Mouse (Mus musculus) heart, embryonic 11.5 days (tissue): ENCODE results near the gene R3hdm1. TPM values are rescaled to one million over a fixed set of nuclear protein-coding genes. Genes with fewer than 3 reads are reported as not detected.

ENCODE experiments used
- ATAC-seq: fragments of 200-750 bp; cut with Nextera tagmentation; replicated peaks from 2 replicates; pipeline ENCODE4 v1.8.0; 2017; ENCODE audit warnings: moderate library complexity; ENCODE audit not compliant: insufficient number of reproducible peaks, low FRiP score, low TSS enrichment
- H3K27ac ChIP-seq: fragments of 300-500 bp; sonication (generic); 2 replicates; pipeline ENCODE4 v1.5.1; 2014; ENCODE audit warnings: mild to moderate bottlenecking, low read depth, low read length
- H3K27me3 ChIP-seq: fragments of 300-500 bp; sonication (generic); 2 replicates; pipeline ENCODE4 v1.6.1; 2014; ENCODE audit warnings: mild to moderate bottlenecking, low read length, mixed read lengths; ENCODE audit not compliant: control insufficient read depth, insufficient read depth
- H3K36me3 ChIP-seq: fragments of 300-500 bp; sonication (generic); 2 replicates; pipeline ENCODE4 v1.6.1; 2014; ENCODE audit warnings: mild to moderate bottlenecking, low read length, moderate library complexity, mixed read lengths; ENCODE audit not compliant: control insufficient read depth, insufficient read depth
- H3K4me1 ChIP-seq: fragments of 300-500 bp; sonication (generic); 2 replicates; pipeline ENCODE4 v1.6.1; 2014; ENCODE audit warnings: low read length; ENCODE audit not compliant: control insufficient read depth, insufficient read depth
- H3K4me2 ChIP-seq: fragments of 300-500 bp; sonication (generic); 2 replicates; pipeline ENCODE4 v1.6.1; 2014; ENCODE audit warnings: mild to moderate bottlenecking, moderate library complexity
- H3K4me3 ChIP-seq: fragments of 300-500 bp; sonication (generic); 2 replicates; pipeline ENCODE4 v1.5.1; 2014; ENCODE audit warnings: low read depth, low read length
- H3K9ac ChIP-seq: fragments of 300-500 bp; sonication (generic); 2 replicates; pipeline ENCODE4 v1.6.1; 2014; ENCODE audit warnings: mild to moderate bottlenecking, low read depth, low read length, moderate library complexity
- H3K9me3 ChIP-seq: fragments of 300-500 bp; sonication (generic); replicated peaks from 2 replicates; pipeline ENCODE4 v1.6.1; 2016; ENCODE audit warnings: low read length; ENCODE audit not compliant: control insufficient read depth
- WGBS: fragments of 180-500 bp; shearing (Covaris S2); extraction: QIAGEN DNeasy Blood & Tissue Kit; methylation state at CpG from one replicate; pipeline ENCODE4 v1.1.7; 2014; ENCODE audit not compliant: insufficient replicate concordance; 5-methylcytosine and 5-hydroxymethylcytosine counted together
- polyA plus RNA-seq: library from polyadenylated mRNA; unstranded; fragments of >200 nt; fragmentation: Nextera tagmentation; extraction: Ambion mirVana; gene quantifications from 2 replicates; pipeline ENCODE4 v1.2.1, GENCODE M21; 2014

The R3hdm1 gene
- polyA plus RNA-seq, 1 experiment from 2014 or later = 73.1 TPM

DNA sequence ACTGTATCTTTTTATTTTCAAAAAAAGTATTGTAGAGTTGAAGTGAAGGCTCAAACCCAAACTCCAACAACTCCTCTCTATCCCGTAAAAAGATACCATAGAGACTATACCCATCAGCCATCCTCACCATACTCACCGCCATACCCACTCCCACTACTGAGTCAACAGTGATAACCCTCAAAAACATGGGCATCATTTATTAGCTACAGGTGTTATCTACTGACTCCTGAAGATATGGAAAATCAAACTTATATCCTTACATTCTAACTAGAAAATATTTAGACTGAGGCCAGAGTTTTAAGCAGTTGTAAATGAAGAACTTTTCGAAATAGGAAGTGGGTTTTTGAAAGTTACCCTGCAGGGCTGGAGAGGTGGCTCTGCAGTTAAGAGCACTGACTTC lies 33.1 kb upstream of the R3hdm1 start:
- Histone ChIP-seq H3K9me3 (no peaks in the 10 kb centered on the region), H3K4me3 (no peak overlapping the region), H3K4me1 (no peaks in the 10 kb centered on the region), H3K27me3 (no peaks in the 10 kb centered on the region), H3K9ac (no peak overlapping the region), H3K27ac (no peak overlapping the region), H3K4me2 (no peak overlapping the region), H3K36me3 (0 out of 2 replicates have a peak, but pooled peaks cover 2% of the 10 kb centered on the region)
- WGBS = 82% methylated on average over 3 of the region's 3 CpGs
- ATAC-seq = no peak

DNA sequence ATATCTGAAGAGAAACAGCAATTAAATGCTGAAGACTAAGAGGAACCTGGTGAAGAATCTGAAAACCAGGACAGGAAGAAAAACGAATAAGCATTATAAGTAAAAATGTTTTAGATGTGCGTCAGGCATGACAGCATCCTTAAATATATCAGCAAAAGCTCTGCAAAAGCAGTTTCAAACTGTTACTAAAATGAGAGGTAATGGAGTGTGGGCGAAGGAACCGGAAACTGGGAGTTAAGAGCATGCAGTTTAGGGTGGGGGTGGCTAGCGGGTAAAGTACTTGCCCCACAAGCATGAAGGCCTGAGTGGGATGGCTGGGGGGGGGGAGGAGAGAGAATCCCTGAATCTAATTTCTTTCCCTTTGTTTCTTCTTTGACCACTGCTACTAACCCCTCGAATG lies 30.1 kb upstream of the R3hdm1 start:
- no peak for ATAC-seq
- H3K4me2 ChIP-seq = no peak overlapping the region
- H3K36me3 ChIP-seq = 0 out of 2 replicates have a peak, but pooled peaks cover 2% of the 10 kb centered on the region
- H3K9me3 ChIP-seq = no peaks in the 10 kb centered on the region
- H3K4me3 ChIP-seq = no peak overlapping the region
- H3K27me3 ChIP-seq = no peaks in the 10 kb centered on the region
- no peak overlapping the region for H3K9ac ChIP-seq
- 88% methylated on average over 6 of the region's 6 CpGs for WGBS
- H3K27ac ChIP-seq = no peak overlapping the region
- no peaks in the 10 kb centered on the region for H3K4me1 ChIP-seq

DNA sequence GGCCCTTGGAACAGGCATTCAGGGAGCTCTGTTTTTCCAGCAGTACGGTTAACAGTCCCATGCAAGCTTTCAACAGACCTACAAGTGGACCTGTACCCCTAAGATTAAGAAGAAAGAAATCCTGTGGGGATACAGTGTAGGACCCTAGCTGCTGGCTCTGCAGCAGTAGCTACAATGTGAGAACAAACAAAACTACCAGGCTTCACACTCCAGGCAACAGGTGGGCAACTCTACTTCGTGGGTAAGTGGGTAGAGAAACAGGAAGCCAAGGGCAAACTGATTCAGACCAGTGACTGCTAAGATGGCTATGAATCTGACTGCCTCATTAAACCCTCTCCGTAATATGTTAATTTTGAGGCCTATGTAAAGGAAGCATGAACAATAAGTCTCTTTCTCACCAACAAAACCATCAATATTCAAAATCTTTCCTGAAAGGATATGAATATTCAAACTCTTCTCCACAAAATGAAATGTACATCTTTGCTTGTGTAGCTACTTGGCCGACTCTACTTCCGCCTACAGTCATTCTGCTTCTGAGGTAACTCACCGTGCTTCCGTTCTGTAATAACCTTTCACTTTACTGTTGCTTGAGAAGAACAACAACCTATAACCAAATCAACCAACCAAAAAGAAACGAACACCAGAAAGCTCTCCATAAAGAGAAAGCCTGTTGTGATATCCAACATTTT lies 26.2 kb upstream of the R3hdm1 start:
- 88% methylated on average over 8 of the region's 8 CpGs for WGBS
- no peaks in the 10 kb centered on the region for H3K27me3 ChIP-seq
- ATAC-seq = no peak

DNA sequence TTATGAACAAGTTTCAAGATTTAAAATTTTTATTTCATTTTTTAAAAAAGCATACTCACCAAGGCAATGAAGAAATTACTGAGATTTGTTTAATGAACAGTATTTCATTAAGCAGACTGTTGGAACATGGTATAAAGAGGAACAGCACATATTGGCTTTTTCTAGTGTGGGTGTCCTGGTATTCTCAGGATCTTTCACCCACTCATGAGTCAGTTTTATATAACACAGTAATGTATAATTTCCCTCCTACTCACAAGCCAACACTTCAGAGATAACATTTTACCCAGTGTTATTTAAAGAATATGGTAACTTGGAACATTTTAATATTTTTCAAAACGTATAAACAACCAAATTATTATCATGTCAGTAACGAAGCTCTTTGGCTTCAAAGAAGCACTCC lies 25.3 kb upstream of the R3hdm1 start:
- 0 out of 2 replicates have a peak, but pooled peaks cover 2% of the 10 kb centered on the region for H3K36me3 ChIP-seq
- no peak overlapping the region for H3K27ac ChIP-seq
- H3K9me3 ChIP-seq = no peaks in the 10 kb centered on the region
- WGBS = 89% methylated on average over 2 of the region's 2 CpGs
- no peak overlapping the region for H3K4me2 ChIP-seq
- H3K9ac ChIP-seq = no peak overlapping the region
- no peaks in the 10 kb centered on the region for H3K27me3 ChIP-seq
- no peak overlapping the region for H3K4me3 ChIP-seq
- no peak for ATAC-seq
- no peaks in the 10 kb centered on the region for H3K4me1 ChIP-seq

More for the DNA sequence above, 26.2 kb upstream of the R3hdm1 start:
- H3K9ac ChIP-seq = no peak overlapping the region
- no peaks in the 10 kb centered on the region for H3K4me1 ChIP-seq
- no peak overlapping the region for H3K27ac ChIP-seq
- H3K9me3 ChIP-seq = no peaks in the 10 kb centered on the region
- no peak overlapping the region for H3K4me3 ChIP-seq
- 0 out of 2 replicates have a peak, but pooled peaks cover 2% of the 10 kb centered on the region for H3K36me3 ChIP-seq
- no peak overlapping the region for H3K4me2 ChIP-seq

DNA sequence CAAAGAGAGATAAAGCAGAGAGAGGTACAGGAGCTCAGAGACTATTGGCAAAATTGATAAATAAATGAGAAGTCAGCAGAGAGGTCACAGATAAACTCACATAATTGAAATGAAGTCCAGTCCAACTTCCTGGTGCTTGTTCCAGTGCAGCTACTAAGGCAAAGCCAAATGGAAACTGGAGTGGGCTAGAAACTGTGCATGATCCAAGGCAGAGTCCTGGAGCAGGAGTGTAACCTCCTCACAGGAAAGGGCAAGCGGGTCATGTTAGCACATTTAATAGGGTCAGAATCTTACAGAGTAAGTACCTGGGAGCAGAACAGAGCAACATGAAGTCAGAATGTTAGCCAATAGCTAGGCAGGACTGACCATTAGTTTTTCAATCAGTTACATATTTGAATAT lies 24.5 kb upstream of the R3hdm1 start:
- no peaks in the 10 kb centered on the region for H3K4me1 ChIP-seq
- no peaks in the 10 kb centered on the region for H3K27me3 ChIP-seq
- no peak overlapping the region for H3K4me2 ChIP-seq
- 0 out of 2 replicates have a peak, but pooled peaks cover 2% of the 10 kb centered on the region for H3K36me3 ChIP-seq
- no peak overlapping the region for H3K4me3 ChIP-seq
- no peak overlapping the region for H3K9ac ChIP-seq
- no peak overlapping the region for H3K27ac ChIP-seq
- H3K9me3 ChIP-seq = no peaks in the 10 kb centered on the region
- whole genome bisulfite sequencing = 96% methylated on average over 1 of the region's 1 CpGs
- ATAC-seq = no peak

DNA sequence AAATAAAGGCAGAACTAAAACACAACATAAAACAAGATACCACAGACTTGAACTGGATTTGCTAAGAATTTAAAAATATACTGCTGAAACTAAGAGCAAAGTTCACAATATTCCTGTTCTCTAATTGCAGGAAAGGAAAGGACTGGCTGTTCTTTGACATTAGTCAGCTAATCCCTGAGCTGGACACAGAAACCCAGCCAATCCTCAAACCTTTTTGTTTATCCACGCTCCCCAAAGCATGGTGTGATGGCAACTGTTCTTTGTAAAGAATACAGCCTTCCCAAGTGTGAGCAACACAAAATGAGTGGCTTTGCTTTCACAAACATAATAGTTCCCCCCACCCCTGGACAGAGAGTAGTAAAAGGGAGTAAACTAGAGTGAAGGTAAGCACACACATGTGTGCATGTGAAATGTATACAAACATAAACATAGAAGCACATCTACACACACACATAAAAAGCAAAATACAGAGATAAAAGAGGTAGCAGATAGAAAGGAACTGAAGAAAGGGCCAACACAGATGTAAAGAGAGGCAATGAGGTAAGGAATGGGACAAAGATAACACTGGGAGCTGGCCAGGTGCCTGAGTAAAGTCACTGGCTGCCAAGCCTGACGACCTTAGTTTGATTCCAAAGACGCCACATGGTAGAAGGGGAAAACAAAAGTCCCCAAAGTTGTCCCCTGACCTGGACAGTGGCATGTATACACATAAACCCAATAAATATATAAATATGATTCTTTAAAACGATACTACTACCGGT lies 22.0 kb upstream of the R3hdm1 start:
- no peak for ATAC-seq
- H3K4me3 ChIP-seq = no peak overlapping the region
- no peak overlapping the region for H3K27ac ChIP-seq

DNA sequence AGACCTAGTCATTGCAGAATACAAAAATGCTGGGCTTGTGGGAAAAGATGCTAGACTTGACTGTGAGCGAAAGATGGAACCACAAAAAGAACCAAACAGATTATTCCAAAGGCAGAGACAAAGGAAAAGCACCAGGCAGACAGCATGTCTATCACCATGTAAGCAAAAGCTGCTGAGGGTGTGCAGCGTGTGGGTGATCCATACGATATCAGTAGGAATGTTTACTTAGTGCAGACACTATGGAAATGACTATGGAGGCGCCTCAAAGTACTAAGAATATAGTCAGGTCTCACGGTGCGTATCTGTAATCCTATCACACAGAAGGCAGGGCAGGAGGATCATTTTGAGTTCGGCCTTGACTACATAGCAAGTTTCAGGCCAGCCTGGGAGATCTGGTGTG lies 21.2 kb upstream of the R3hdm1 start:
- H3K27me3 ChIP-seq = no peaks in the 10 kb centered on the region
- H3K9ac ChIP-seq = no peak overlapping the region
- H3K9me3 ChIP-seq = no peaks in the 10 kb centered on the region
- H3K4me1 ChIP-seq = no peaks in the 10 kb centered on the region
- 71% methylated on average over 7 of the region's 7 CpGs for WGBS
- no peaks in the 10 kb centered on the region for H3K36me3 ChIP-seq
- H3K4me3 ChIP-seq = no peak overlapping the region
- no peak overlapping the region for H3K4me2 ChIP-seq
- no peak overlapping the region for H3K27ac ChIP-seq
- ATAC-seq = no peak

More for the DNA sequence above, 22.0 kb upstream of the R3hdm1 start:
- 73% methylated on average over 5 of the region's 5 CpGs for whole genome bisulfite sequencing
- Histone ChIP-seq H3K4me2 (no peak overlapping the region), H3K4me1 (no peaks in the 10 kb centered on the region), H3K36me3 (no peaks in the 10 kb centered on the region), H3K9ac (no peak overlapping the region), H3K9me3 (no peaks in the 10 kb centered on the region), H3K27me3 (no peaks in the 10 kb centered on the region)

GRCm38 (mm10) chr1:128082800-128083199 lies 20.3 kb upstream of the R3hdm1 start:
- no peaks in the 10 kb centered on the region for H3K36me3 ChIP-seq
- no peak overlapping the region for H3K4me2 ChIP-seq
- H3K9ac ChIP-seq = no peak overlapping the region
- no peak overlapping the region for H3K27ac ChIP-seq
- H3K9me3 ChIP-seq = no peaks in the 10 kb centered on the region
- H3K4me1 ChIP-seq = no peaks in the 10 kb centered on the region
- no peak for ATAC-seq
- no peak overlapping the region for H3K4me3 ChIP-seq
- 85% methylated on average over 7 of the region's 7 CpGs for WGBS
- no peaks in the 10 kb centered on the region for H3K27me3 ChIP-seq
